Mouse (Mus musculus) MEL (cell line): ENCODE results near the gene Eif4e2. TPM values are rescaled to one million over a fixed set of nuclear protein-coding genes. Genes with fewer than 3 reads are reported as not detected.

ENCODE experiments used
- DNase-seq: peaks from one replicate; pipeline ENCODE4 v3.0.0; 2011; ENCODE audit warnings: low read depth, low spot score
- H3K27ac ChIP-seq: 2 replicates; pipeline ENCODE4 v1.5.1; 2012; ENCODE audit warnings: low read depth, mild to moderate bottlenecking, control low read depth, low read length, moderate library complexity; ENCODE audit not compliant: control insufficient read depth
- H3K27me3 ChIP-seq, 2 experiments: fragments of 150-350 bp in 1 of 2; sonication (generic) in 1 of 2; 2 replicates each; pipeline ENCODE4 v1.6.1; 2012; ENCODE audit warnings: low read length in 2 of 2, mild to moderate bottlenecking in 2 of 2, improper control_type of control experiment in 1 of 2, moderate library complexity in 1 of 2; ENCODE audit not compliant: insufficient read depth in 2 of 2, control insufficient read depth in 1 of 2
- H3K36me3 ChIP-seq, 2 experiments: 2 replicates each; pipeline ENCODE4 v1.6.1; 2012 to 2014; ENCODE audit warnings: low read length in 2 of 2, improper control_type of control experiment in 1 of 2, inconsistent platforms in 1 of 2, mild to moderate bottlenecking in 1 of 2; ENCODE audit not compliant: insufficient read depth in 2 of 2, control insufficient read depth in 1 of 2
- H3K4me1 ChIP-seq, 2 experiments: fragments of 150-350 bp in 1 of 2; sonication (generic) in 1 of 2; 2 replicates each; pipeline ENCODE4 v1.6.1; 2012; ENCODE audit warnings: low read length in 2 of 2, improper control_type of control experiment in 1 of 2, mild to moderate bottlenecking in 1 of 2; ENCODE audit not compliant: insufficient read depth in 2 of 2, control insufficient read depth in 1 of 2
- H3K4me3 ChIP-seq, 2 experiments: fragments of 150-350 bp in 1 of 2; sonication (generic) in 1 of 2; 2 replicates each; pipeline ENCODE4 v1.5.1; 2012; ENCODE audit warnings: low read depth in 2 of 2, low read length in 2 of 2, mild to moderate bottlenecking in 2 of 2, moderate library complexity in 2 of 2, control low read depth in 1 of 2, improper control_type of control experiment in 1 of 2; ENCODE audit not compliant: control insufficient read depth in 1 of 2, insufficient read depth in 1 of 2
- H3K79me2 ChIP-seq: 2 replicates; pipeline ENCODE4 v1.6.1; 2012; ENCODE audit warnings: mild to moderate bottlenecking, low read length, moderate library complexity; ENCODE audit not compliant: control insufficient read depth, poor library complexity, insufficient read depth
- H3K9ac ChIP-seq: 2 replicates; pipeline ENCODE4 v1.6.1; 2012; ENCODE audit warnings: low read depth, mild to moderate bottlenecking, control low read depth, low read length, moderate library complexity; ENCODE audit not compliant: control insufficient read depth, poor library complexity, severe bottlenecking
- H3K9me3 ChIP-seq: fragments of 150-350 bp; sonication (generic); replicated peaks from 2 replicates; pipeline ENCODE4 v1.6.1; 2012; ENCODE audit warnings: mild to moderate bottlenecking, low read length, improper control_type of control experiment, moderate library complexity; ENCODE audit not compliant: insufficient read depth
- CHD1 ChIP-seq: IDR thresholded peaks from 2 replicates; pipeline ENCODE4 v1.6.1; 2012; ENCODE audit warnings: low read depth, mild to moderate bottlenecking, inconsistent platforms, low read length, improper control_type of control experiment
- CHD2 ChIP-seq: IDR thresholded peaks from 2 replicates; pipeline ENCODE4 v1.6.1; 2011; ENCODE audit warnings: low read length, improper control_type of control experiment
- CTCF ChIP-seq, 3 experiments: IDR thresholded peaks in 2 of 3; conservative IDR thresholded peaks in 1 of 3; 2 replicates each; pipeline ENCODE4 v1.5.1; 2011 to 2012; ENCODE audit warnings: low read length in 3 of 3, low read depth in 2 of 3, mild to moderate bottlenecking in 2 of 3, improper control_type of control experiment in 1 of 3, inconsistent platforms in 1 of 3, mixed read lengths in 1 of 3, moderate library complexity in 1 of 3; ENCODE audit not compliant: control insufficient read depth in 1 of 3, insufficient read depth in 1 of 3, poor library complexity in 1 of 3, severe bottlenecking in 1 of 3
- ELF1 ChIP-seq: IDR thresholded peaks from 2 replicates; pipeline ENCODE4 v1.6.1; 2014; ENCODE audit warnings: low read depth, mild to moderate bottlenecking, inconsistent platforms, low read length, improper control_type of control experiment, moderate library complexity
- EP300 ChIP-seq, 2 experiments: IDR thresholded peaks; 2 replicates each; pipeline ENCODE4 v1.6.1; 2011; ENCODE audit warnings: improper control_type of control experiment in 2 of 2, low read length in 2 of 2, low read depth in 1 of 2, mild to moderate bottlenecking in 1 of 2
- ETS1 ChIP-seq: IDR thresholded peaks from 2 replicates; pipeline ENCODE4 v1.6.1; 2012; ENCODE audit warnings: low read depth, mild to moderate bottlenecking, inconsistent platforms, low read length, improper control_type of control experiment, moderate library complexity
- GABPA ChIP-seq: IDR thresholded peaks from 2 replicates; pipeline ENCODE4 v1.6.1; 2012; ENCODE audit warnings: low read depth, mild to moderate bottlenecking, inconsistent platforms, low read length, improper control_type of control experiment, moderate library complexity
- GATA1 ChIP-seq: IDR thresholded peaks from 2 replicates; pipeline ENCODE4 v1.6.1; 2011; ENCODE audit warnings: low read depth, low read length, improper control_type of control experiment
- JUND ChIP-seq: IDR thresholded peaks from 2 replicates; pipeline ENCODE4 v1.6.1; 2011; ENCODE audit warnings: low read depth, mild to moderate bottlenecking, improper control_type of control experiment, low read length
- MAZ ChIP-seq: IDR thresholded peaks from 2 replicates; pipeline ENCODE4 v1.6.1; 2012; ENCODE audit warnings: low read depth, mild to moderate bottlenecking, inconsistent platforms, low read length, improper control_type of control experiment
- MEF2A ChIP-seq: IDR thresholded peaks from 2 replicates; pipeline ENCODE4 v1.6.1; 2014; ENCODE audit warnings: low read depth, mild to moderate bottlenecking, inconsistent platforms, low read length, improper control_type of control experiment; ENCODE audit not compliant: poor library complexity, insufficient replicate concordance, severe bottlenecking; ENCODE audit errors: extremely low read depth
- MXI1 ChIP-seq: IDR thresholded peaks from 2 replicates; pipeline ENCODE4 v1.6.1; 2011; ENCODE audit warnings: mild to moderate bottlenecking, low read depth, low read length, improper control_type of control experiment
- MYC ChIP-seq: IDR thresholded peaks from 2 replicates; pipeline ENCODE4 v1.6.1; 2011; ENCODE audit warnings: low read depth, mild to moderate bottlenecking, low read length, improper control_type of control experiment, moderate library complexity
- NELFE ChIP-seq: IDR thresholded peaks from 2 replicates; pipeline ENCODE4 v1.6.1; 2011; ENCODE audit warnings: low read depth, low read length, improper control_type of control experiment
- NRF1 ChIP-seq: IDR thresholded peaks from 2 replicates; pipeline ENCODE4 v1.6.1; 2014; ENCODE audit warnings: low read depth, mild to moderate bottlenecking, inconsistent platforms, low read length, improper control_type of control experiment, moderate library complexity; ENCODE audit not compliant: poor library complexity, insufficient read depth, severe bottlenecking
- POLR2A ChIP-seq, 2 experiments: IDR thresholded peaks; 2 replicates each; pipeline ENCODE4 v1.6.1; 2011 to 2012; ENCODE audit warnings: low read length in 2 of 2, mild to moderate bottlenecking in 2 of 2, control low read depth in 1 of 2, improper control_type of control experiment in 1 of 2, low read depth in 1 of 2, moderate library complexity in 1 of 2; ENCODE audit not compliant: control insufficient read depth in 1 of 2, insufficient read depth in 1 of 2, poor library complexity in 1 of 2
- POLR2AphosphoS5 ChIP-seq: IDR thresholded peaks from 2 replicates; pipeline ENCODE4 v1.6.1; 2012; ENCODE audit warnings: low read depth, borderline replicate concordance, mild to moderate bottlenecking, inconsistent platforms, low read length, moderate library complexity, mixed read lengths
- RAD21 ChIP-seq: IDR thresholded peaks from 2 replicates; pipeline ENCODE4 v1.6.1; 2011; ENCODE audit warnings: mild to moderate bottlenecking, low read depth, low read length, improper control_type of control experiment
- TAL1 ChIP-seq: IDR thresholded peaks from 2 replicates; pipeline ENCODE4 v1.6.1; 2012; ENCODE audit warnings: mild to moderate bottlenecking, inconsistent platforms, low read length, moderate library complexity, mixed read lengths
- TCF12 ChIP-seq: IDR thresholded peaks from 2 replicates; pipeline ENCODE4 v1.6.1; 2014; ENCODE audit warnings: low read depth, mild to moderate bottlenecking, inconsistent platforms, low read length, improper control_type of control experiment, moderate library complexity
- UBTF ChIP-seq: IDR thresholded peaks from 2 replicates; pipeline ENCODE4 v1.6.1; 2012; ENCODE audit warnings: low read depth, mild to moderate bottlenecking, inconsistent platforms, low read length, improper control_type of control experiment, moderate library complexity, borderline replicate concordance; ENCODE audit not compliant: insufficient read depth
- USF1 ChIP-seq: IDR thresholded peaks from 2 replicates; pipeline ENCODE4 v1.6.1; 2014; ENCODE audit warnings: low read depth, mild to moderate bottlenecking, inconsistent platforms, low read length, improper control_type of control experiment, moderate library complexity
- USF2 ChIP-seq, 2 experiments: IDR thresholded peaks; 2 replicates each; pipeline ENCODE4 v1.6.1; 2011 to 2012; ENCODE audit warnings: improper control_type of control experiment in 2 of 2, low read length in 2 of 2, borderline replicate concordance in 1 of 2, inconsistent platforms in 1 of 2, low read depth in 1 of 2, mild to moderate bottlenecking in 1 of 2; ENCODE audit not compliant: insufficient read depth in 1 of 2
- ZC3H11A ChIP-seq: IDR thresholded peaks from 2 replicates; pipeline ENCODE4 v1.6.1; 2012; ENCODE audit warnings: low read depth, mild to moderate bottlenecking, inconsistent platforms, low read length, improper control_type of control experiment
- ZKSCAN1 ChIP-seq: IDR thresholded peaks from 2 replicates; pipeline ENCODE4 v1.6.1; 2012; ENCODE audit warnings: low read depth, mild to moderate bottlenecking, inconsistent platforms, low read length, improper control_type of control experiment, moderate library complexity
- ZNF384 ChIP-seq: IDR thresholded peaks from 2 replicates; pipeline ENCODE4 v1.6.1; 2012; ENCODE audit warnings: low read depth, mild to moderate bottlenecking, inconsistent platforms, low read length, improper control_type of control experiment
- polyA plus RNA-seq, 2 experiments: library from polyadenylated mRNA; stranded (reverse) in 1 of 2; unstranded in 1 of 2; fragments of >175 nt in 1 of 2; fragments of >200 nt in 1 of 2; gene quantifications; 2 replicates each; pipeline versions ENCODE4 v1.2.1 to v1.2.4; 2012; ENCODE audit warnings: low replicate concordance in 2 of 2, low read depth in 1 of 2; ENCODE audit not compliant: insufficient read length in 2 of 2, insufficient read depth in 1 of 2, missing spikeins in 1 of 2
- total RNA-seq: library from RNA; depleted of rRNA; stranded (reverse); fragments of 300-350 nt; gene quantifications from 2 replicates; pipeline ENCODE4 v1.2.3, GENCODE M21; 2012

The Eif4e2 gene
- total and polyA plus RNA-seq, 3 experiments, result 132 to 220 (median 165) TPM

GRCm38 (mm10) chr1:87225739-87226138 lies 12.0 kb downstream of the Eif4e2 start:
- Histone ChIP-seq H3K4me3 (no peak overlapping the region), H3K9ac (no peak overlapping the region), H3K9me3 (no peaks in the 10 kb centered on the region), H3K79me2 (no peaks in the 10 kb centered on the region), H3K4me1 (no peaks in the 10 kb centered on the region), H3K36me3 (peaks cover 0 to 49% of the 10 kb centered on the region in 2 experiments; a peak in 2 of 4 replicates), H3K27ac (no peak overlapping the region), H3K27me3 (no peaks in the 10 kb centered on the region)
- no peak for DNase-seq
- no peak for TF ChIP-seq EP300 (IDR thresholded peaks at IDR 0.05; ENCODE audit: low read depth in 1 of 2, low read length in 2 of 2)
- TF ChIP-seq MAZ, result no peak
- no peak for TF ChIP-seq ETS1
- no peak for TF ChIP-seq ZKSCAN1
- TF ChIP-seq CHD1, result no peak
- TF ChIP-seq TAL1, result no peak
- TF ChIP-seq NELFE, result no peak
- no peak for TF ChIP-seq MYC
- no peak for TF ChIP-seq RAD21
- TF ChIP-seq NRF1, result no peak
- TF ChIP-seq TCF12, result no peak
- TF ChIP-seq GATA1, result no peak
- TF ChIP-seq USF2 (IDR thresholded peaks at IDR 0.05; ENCODE audit: borderline replicate concordance in 1 of 2, insufficient read depth in 1 of 2, low read depth in 1 of 2, low read length in 2 of 2), result no peak
- no peak for TF ChIP-seq UBTF
- TF ChIP-seq, all 39 proteins: peak for 0

- Histone ChIP-seq H3K79me2 (no peaks in the 10 kb centered on the region), H3K36me3 (peaks cover 0 to 44% of the 10 kb centered on the region in 2 experiments; a peak in 2 of 4 replicates), H3K4me3 (no peak overlapping the region), H3K27ac (no peak overlapping the region), H3K9me3 (no peaks in the 10 kb centered on the region), H3K27me3 (no peaks in the 10 kb centered on the region), H3K9ac (no peak overlapping the region), H3K4me1 (no peaks in the 10 kb centered on the region)
- DNase-seq, result no peak
- TF ChIP-seq MEF2A (no peak), ZNF384 (no peak), MXI1 (no peak), CTCF (IDR thresholded peaks at IDR 0.05 in 2 of 3, conservative IDR thresholded peaks at IDR 0.05 in 1 of 3; ENCODE audit: control insufficient read depth in 1 of 3, insufficient read depth in 1 of 3, low read depth in 2 of 3, low read length in 3 of 3, poor library complexity in 1 of 3, severe bottlenecking in 1 of 3) (no peak), USF1 (no peak), USF2 (IDR thresholded peaks at IDR 0.05; ENCODE audit: borderline replicate concordance in 1 of 2, insufficient read depth in 1 of 2, low read depth in 1 of 2, low read length in 2 of 2) (no peak), TCF12 (no peak), ELF1 (no peak), POLR2AphosphoS5 (no peak), ETS1 (no peak), NELFE (no peak), GATA1 (no peak), CHD2 (no peak), ZC3H11A (no peak), NRF1 (no peak), GABPA (no peak), POLR2A (IDR thresholded peaks at IDR 0.05; ENCODE audit: control insufficient read depth in 1 of 2, insufficient read depth in 1 of 2, low read depth in 1 of 2, low read length in 2 of 2, poor library complexity in 1 of 2) (no peak), JUND (no peak), UBTF (no peak)
Observed at GRCm38 (mm10) chr1:87226409-87227159, 12.9 kb downstream of the Eif4e2 start.
